Mouse (Mus musculus): Measurements from ENCODE around the gene Zfp280d. TPM values are rescaled to one million over a fixed set of nuclear protein-coding genes. Genes with fewer than 3 reads are reported as not detected.

Zfp280d gene
- total and polyA plus RNA-seq, 3 experiments, result 5.5 to 22.5 (median 16.6) TPM

DNA sequence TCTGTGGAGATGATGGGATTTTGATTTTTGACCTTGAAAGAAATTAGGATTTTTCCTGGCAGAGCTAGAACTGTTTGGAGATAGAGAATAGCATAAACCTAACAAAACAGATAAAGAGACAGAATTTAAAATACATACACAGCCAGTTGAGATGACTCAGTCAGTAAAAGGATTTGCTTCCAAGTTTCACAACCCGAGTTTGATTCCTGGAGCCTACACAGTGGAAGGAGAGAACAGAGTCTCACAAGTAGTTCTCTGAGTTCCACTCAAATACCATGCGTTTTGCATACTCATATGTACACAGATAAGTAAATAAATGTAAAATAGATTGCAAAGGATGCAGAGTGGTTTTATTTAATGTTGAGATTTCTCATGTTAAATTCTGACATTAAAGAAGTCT lies 35.1 kb downstream of the Zfp280d start:
- Histone ChIP-seq H3K4me1 (ENCODE audit: control insufficient read depth, insufficient read depth, low read length) (no peaks in the 10 kb centered on the region), H3K27ac (no peak overlapping the region), H3K36me3 (ENCODE audit: control insufficient read depth, insufficient read depth, low read length) (peaks cover 3% of the 10 kb centered on the region), H3K27me3 (ENCODE audit: control insufficient read depth, insufficient read depth, low read length) (no peaks in the 10 kb centered on the region), H3K9ac (ENCODE audit: low read depth, low read length) (no peak overlapping the region), H3K79me2 (replicated peaks; ENCODE audit: control insufficient read depth, insufficient read depth, low read length) (no peaks in the 10 kb centered on the region), H3K4me3 (no peak overlapping the region)
- TF ChIP-seq EP300 (IDR thresholded peaks at IDR 0.05; ENCODE audit: insufficient read depth, low read depth, low read length) (no peak), CTCF (IDR thresholded peaks at IDR 0.05) (no peak), POLR2A (IDR thresholded peaks at IDR 0.05; ENCODE audit: insufficient read depth, low read depth, low read length) (no peak)
- no peak for DNase-seq
- intact Hi-C loops (cut with DNase I), result no loop called here
- 81% methylated on average over 2 of the region's 2 CpGs for WGBS

DNA sequence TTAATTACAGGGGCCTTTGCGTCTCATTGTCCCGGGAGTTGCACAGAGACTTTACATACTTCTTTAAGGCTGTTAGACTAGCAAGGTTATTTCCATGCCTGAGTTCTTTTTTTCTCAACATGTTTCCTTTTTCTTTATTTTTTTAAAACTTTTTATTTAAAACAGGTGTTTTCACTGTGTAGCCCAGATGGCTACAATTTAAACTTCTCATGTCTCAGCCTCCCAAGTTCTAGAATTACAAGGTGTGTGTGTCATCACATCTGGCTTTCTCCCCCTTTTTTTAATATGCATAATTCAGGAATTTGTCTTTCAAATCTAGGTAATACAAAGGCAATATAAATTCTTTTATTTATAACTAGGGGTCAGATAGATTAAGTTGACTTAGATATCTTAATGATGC lies 58.6 kb downstream of the Zfp280d start:
- TF ChIP-seq CTCF (IDR thresholded peaks at IDR 0.05), result no peak
- no peak for TF ChIP-seq POLR2A (IDR thresholded peaks at IDR 0.05; ENCODE audit: insufficient read depth, low read depth, low read length)
- no peak for TF ChIP-seq EP300 (IDR thresholded peaks at IDR 0.05; ENCODE audit: insufficient read depth, low read depth, low read length)
- Histone ChIP-seq H3K27ac (no peak overlapping the region), H3K9ac (ENCODE audit: low read depth, low read length) (no peak overlapping the region), H3K4me3 (no peak overlapping the region), H3K79me2 (replicated peaks; ENCODE audit: control insufficient read depth, insufficient read depth, low read length) (no peaks in the 10 kb centered on the region), H3K4me1 (ENCODE audit: control insufficient read depth, insufficient read depth, low read length) (no peaks in the 10 kb centered on the region), H3K27me3 (ENCODE audit: control insufficient read depth, insufficient read depth, low read length) (no peaks in the 10 kb centered on the region), H3K36me3 (ENCODE audit: control insufficient read depth, insufficient read depth, low read length) (peaks cover 2% of the 10 kb centered on the region)
- DNase-seq, result no peak
- intact Hi-C loops (cut with DNase I), result no loop called here
- 97% methylated on average over 2 of the region's 2 CpGs for WGBS

DNA sequence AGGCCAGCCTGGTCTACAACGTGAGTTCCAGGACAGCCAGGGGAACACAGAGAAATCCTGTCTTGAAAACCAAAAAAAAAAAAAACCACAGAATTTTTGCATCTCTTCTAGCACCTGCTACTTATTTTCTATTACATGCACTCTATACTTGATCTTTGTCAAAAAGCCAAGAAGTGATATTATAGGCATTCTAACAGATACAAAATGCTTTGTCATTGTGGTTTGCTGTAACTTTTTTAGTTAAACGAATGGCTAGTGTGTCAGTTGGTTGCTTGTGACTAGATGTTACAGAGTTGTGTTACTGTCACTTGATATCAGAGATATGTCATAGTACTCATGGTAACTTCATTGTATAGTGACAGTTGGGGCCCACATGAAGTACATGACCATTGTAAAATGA lies 61.4 kb downstream of the Zfp280d start:
- TF ChIP-seq EP300 (IDR thresholded peaks at IDR 0.05; ENCODE audit: insufficient read depth, low read depth, low read length), result no peak
- TF ChIP-seq CTCF (IDR thresholded peaks at IDR 0.05), result no peak
- TF ChIP-seq POLR2A (IDR thresholded peaks at IDR 0.05; ENCODE audit: insufficient read depth, low read depth, low read length), result no peak
- 74% methylated on average over 2 of the region's 2 CpGs for WGBS
- intact Hi-C loops (cut with DNase I), result no loop called here
- Histone ChIP-seq H3K79me2 (replicated peaks; ENCODE audit: control insufficient read depth, insufficient read depth, low read length) (no peaks in the 10 kb centered on the region), H3K27me3 (ENCODE audit: control insufficient read depth, insufficient read depth, low read length) (no peaks in the 10 kb centered on the region), H3K9ac (ENCODE audit: low read depth, low read length) (no peak overlapping the region), H3K4me1 (ENCODE audit: control insufficient read depth, insufficient read depth, low read length) (no peaks in the 10 kb centered on the region), H3K36me3 (ENCODE audit: control insufficient read depth, insufficient read depth, low read length) (peaks cover 6% of the 10 kb centered on the region), H3K27ac (no peak overlapping the region), H3K4me3 (no peak overlapping the region)
- DNase-seq, result no peak

DNA sequence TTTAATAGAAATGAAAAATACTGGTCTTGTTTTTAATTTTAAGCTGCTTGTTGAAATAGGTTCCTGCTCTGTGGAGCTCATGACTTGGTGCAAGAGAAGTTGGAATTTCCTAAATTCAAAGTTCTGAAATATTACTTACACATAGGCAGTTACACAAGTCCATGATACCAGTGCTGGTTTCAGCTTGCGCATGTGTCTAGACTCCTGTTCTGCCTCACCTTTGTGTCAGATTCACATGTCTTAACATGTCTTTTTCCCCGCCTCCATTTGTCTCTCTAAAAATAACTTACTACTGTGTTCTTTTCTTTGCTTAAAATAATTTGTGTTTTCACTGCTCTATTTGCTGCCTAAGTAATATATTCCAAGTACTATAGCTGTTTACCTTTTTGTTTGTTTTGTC lies 64.5 kb downstream of the Zfp280d start:
- intact Hi-C loops (cut with DNase I), result no loop called here
- Histone ChIP-seq H3K36me3 (ENCODE audit: control insufficient read depth, insufficient read depth, low read length) (peaks cover 6% of the 10 kb centered on the region), H3K27me3 (ENCODE audit: control insufficient read depth, insufficient read depth, low read length) (no peaks in the 10 kb centered on the region), H3K27ac (no peak overlapping the region), H3K4me3 (no peak overlapping the region), H3K79me2 (replicated peaks; ENCODE audit: control insufficient read depth, insufficient read depth, low read length) (no peaks in the 10 kb centered on the region), H3K4me1 (ENCODE audit: control insufficient read depth, insufficient read depth, low read length) (no peaks in the 10 kb centered on the region), H3K9ac (ENCODE audit: low read depth, low read length) (no peak overlapping the region)
- 81% methylated on average over 2 of the region's 2 CpGs for WGBS
- TF ChIP-seq CTCF (IDR thresholded peaks at IDR 0.05), result no peak
- no peak for TF ChIP-seq EP300 (IDR thresholded peaks at IDR 0.05; ENCODE audit: insufficient read depth, low read depth, low read length)
- TF ChIP-seq POLR2A (IDR thresholded peaks at IDR 0.05; ENCODE audit: insufficient read depth, low read depth, low read length), result no peak
- no peak for DNase-seq

DNA sequence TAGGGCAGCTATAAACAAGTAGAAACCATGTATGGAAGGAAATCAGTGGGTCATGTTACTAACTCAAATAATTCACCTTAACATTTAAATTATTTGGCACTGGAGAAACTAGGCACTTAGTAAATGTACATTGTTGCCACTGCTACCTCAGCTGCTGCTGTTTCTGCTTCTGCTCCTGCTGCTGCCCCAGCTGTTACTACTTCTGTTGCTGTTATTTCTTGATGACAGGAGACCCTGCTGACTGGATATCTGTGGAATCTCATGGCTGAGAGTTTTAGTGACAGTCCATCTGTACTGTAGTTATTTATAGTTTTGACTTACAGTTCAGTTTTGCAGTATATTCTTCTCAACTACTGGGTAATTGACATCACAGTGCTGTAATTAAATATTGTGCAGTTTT lies 69.2 kb downstream of the Zfp280d start:
- TF ChIP-seq EP300 (IDR thresholded peaks at IDR 0.05; ENCODE audit: insufficient read depth, low read depth, low read length) (no peak), POLR2A (IDR thresholded peaks at IDR 0.05; ENCODE audit: insufficient read depth, low read depth, low read length) (no peak), CTCF (IDR thresholded peaks at IDR 0.05) (no peak)
- H3K4me3 ChIP-seq, result no peak overlapping the region
- intact Hi-C loops (cut with DNase I), result no loop called here

DNA sequence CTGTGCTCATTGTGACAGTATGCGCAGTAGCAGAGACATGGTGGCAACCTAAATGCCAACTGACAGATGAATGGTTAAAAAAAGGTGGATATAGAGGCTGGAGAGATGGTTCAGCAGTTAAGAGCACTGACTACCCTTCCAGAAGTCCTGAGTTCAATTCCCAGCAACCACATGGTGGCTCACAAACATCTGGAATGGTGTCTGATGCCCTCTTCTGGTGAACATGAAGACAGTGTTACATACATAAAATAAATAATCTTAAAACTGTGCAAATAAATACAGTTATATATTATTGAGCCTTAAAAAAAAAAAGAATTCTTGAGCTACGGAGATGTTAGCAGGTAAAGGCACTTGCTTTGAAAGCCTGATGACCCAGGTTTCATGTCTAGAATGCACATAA lies 97.7 kb downstream of the Zfp280d start:
- intact Hi-C loops (cut with DNase I), result no loop called here
- TF ChIP-seq POLR2A (IDR thresholded peaks at IDR 0.05; ENCODE audit: insufficient read depth, low read depth, low read length) (no peak), CTCF (IDR thresholded peaks at IDR 0.05) (peak; percentile 13; the same call in 1 of the 2 replicates)

More for the DNA sequence above, 69.2 kb downstream of the Zfp280d start:
- H3K27me3 ChIP-seq (ENCODE audit: control insufficient read depth, insufficient read depth, low read length), result no peaks in the 10 kb centered on the region
- H3K9ac ChIP-seq (ENCODE audit: low read depth, low read length), result no peak overlapping the region
- no peaks in the 10 kb centered on the region for H3K79me2 ChIP-seq (replicated peaks; ENCODE audit: control insufficient read depth, insufficient read depth, low read length)
- peaks cover 6% of the 10 kb centered on the region; the same call in 1 of the 2 replicates for H3K36me3 ChIP-seq (ENCODE audit: control insufficient read depth, insufficient read depth, low read length)
- no peak overlapping the region for H3K27ac ChIP-seq
- no peak for DNase-seq
- no peaks in the 10 kb centered on the region for H3K4me1 ChIP-seq (ENCODE audit: control insufficient read depth, insufficient read depth, low read length)

More for the DNA sequence above, 97.7 kb downstream of the Zfp280d start:
- Histone ChIP-seq H3K27ac (no peak overlapping the region), H3K9ac (ENCODE audit: low read depth, low read length) (no peak overlapping the region), H3K36me3 (ENCODE audit: control insufficient read depth, insufficient read depth, low read length) (no peaks in the 10 kb centered on the region), H3K79me2 (replicated peaks; ENCODE audit: control insufficient read depth, insufficient read depth, low read length) (no peaks in the 10 kb centered on the region), H3K4me3 (no peak overlapping the region), H3K4me1 (ENCODE audit: control insufficient read depth, insufficient read depth, low read length) (no peaks in the 10 kb centered on the region), H3K27me3 (ENCODE audit: control insufficient read depth, insufficient read depth, low read length) (no peaks in the 10 kb centered on the region)
- DNase-seq, result no peak
- 95% methylated on average over 2 of the region's 2 CpGs for WGBS

All from heart, adult 2 months (tissue).